Mouse (Mus musculus): ENCODE data around the gene Clock. TPM values are rescaled to one million over a fixed set of nuclear protein-coding genes. Genes with fewer than 3 reads are reported as not detected.

Gene Clock
- 14.7 and 15.9 TPM in 2 replicates for polyA plus RNA-seq (2016; fragmentation: Nextera tagmentation; extraction: Ambion mirVana)

GRCm38 (mm10) chr5:76304452-76305341 is at the start of gene Clock:
Clock (minus strand) TSS chr5:76304792.
- ATAC-seq (ENCODE audit: insufficient number of reproducible peaks, insufficient read depth, low FRiP score, low TSS enrichment, low read depth) = peak; percentile 80
- Histone ChIP-seq H3K36me3 (no peaks in the 10 kb centered on the region), H3K4me1 (replicated peaks) (peaks cover 15% of the 10 kb centered on the region), H3K27me3 (no peaks in the 10 kb centered on the region), H3K9me3 (no peaks in the 10 kb centered on the region), H3K27ac (peak within 1 kb of the TSS; percentile 97), H3K4me2 (peak within 1 kb of the TSS; percentile 85), H3K9ac (replicated peaks) (peak within 1 kb of the TSS; percentile 91), H3K4me3 (replicated peaks) (peak within 1 kb of the TSS; percentile 96)
- under 1% methylated on average over 80 of the region's 104 CpGs for WGBS

- WGBS = 40% methylated on average over 7 of the region's 7 CpGs
- no peak overlapping the region for H3K4me3 ChIP-seq (replicated peaks)
These were observed 47.5 kb upstream of the Clock start for GRCm38 (mm10) chr5:76351953-76352611.

GRCm38 (mm10) chr5:76351537-76351936 is 46.9 kb upstream of the Clock start:
- H3K4me3 ChIP-seq (replicated peaks) = no peak overlapping the region
- H3K4me1 ChIP-seq (replicated peaks) = no peaks in the 10 kb centered on the region
- no peaks in the 10 kb centered on the region for H3K36me3 ChIP-seq
- WGBS = 88% methylated on average over 5 of the region's 5 CpGs
- no peak overlapping the region for H3K4me2 ChIP-seq
- H3K9ac ChIP-seq (replicated peaks) = no peak overlapping the region
- no peak for ATAC-seq (ENCODE audit: insufficient number of reproducible peaks, insufficient read depth, low FRiP score, low TSS enrichment, low read depth)
- H3K27ac ChIP-seq = no peak overlapping the region
- H3K27me3 ChIP-seq = no peaks in the 10 kb centered on the region
- H3K9me3 ChIP-seq = no peaks in the 10 kb centered on the region

More at GRCm38 (mm10) chr5:76351953-76352611, 47.5 kb upstream of the Clock start:
- no peak for ATAC-seq (ENCODE audit: insufficient number of reproducible peaks, insufficient read depth, low FRiP score, low TSS enrichment, low read depth)
- Histone ChIP-seq H3K27ac (no peak overlapping the region), H3K9me3 (no peaks in the 10 kb centered on the region), H3K4me2 (no peak overlapping the region), H3K4me1 (replicated peaks) (no peaks in the 10 kb centered on the region), H3K36me3 (no peaks in the 10 kb centered on the region), H3K9ac (replicated peaks) (no peak overlapping the region), H3K27me3 (no peaks in the 10 kb centered on the region)

- H3K9me3 ChIP-seq = no peaks in the 10 kb centered on the region
- no peak overlapping the region for H3K9ac ChIP-seq (replicated peaks)
- H3K4me2 ChIP-seq = no peak overlapping the region
- H3K27ac ChIP-seq = no peak overlapping the region
- 69% methylated on average over 2 of the region's 2 CpGs for WGBS
- no peaks in the 10 kb centered on the region for H3K4me1 ChIP-seq (replicated peaks)
- H3K4me3 ChIP-seq (replicated peaks) = no peak overlapping the region
- no peaks in the 10 kb centered on the region for H3K27me3 ChIP-seq
- H3K36me3 ChIP-seq = no peaks in the 10 kb centered on the region
- no peak for ATAC-seq (ENCODE audit: insufficient number of reproducible peaks, insufficient read depth, low FRiP score, low TSS enrichment, low read depth)
These were observed 41.5 kb upstream of the Clock start for GRCm38 (mm10) chr5:76346137-76346536.

GRCm38 (mm10) chr5:76340931-76341330 is 36.3 kb upstream of the Clock start:
- H3K4me2 ChIP-seq = no peak overlapping the region
- H3K9ac ChIP-seq (replicated peaks) = no peak overlapping the region
- H3K27ac ChIP-seq = no peak overlapping the region
- no peak overlapping the region for H3K4me3 ChIP-seq (replicated peaks)
- 72% methylated on average over 2 of the region's 2 CpGs for WGBS
- no peaks in the 10 kb centered on the region for H3K9me3 ChIP-seq
- no peaks in the 10 kb centered on the region for H3K4me1 ChIP-seq (replicated peaks)
- ATAC-seq (ENCODE audit: insufficient number of reproducible peaks, insufficient read depth, low FRiP score, low TSS enrichment, low read depth) = no peak
- no peaks in the 10 kb centered on the region for H3K27me3 ChIP-seq
- H3K36me3 ChIP-seq = no peaks in the 10 kb centered on the region

- Histone ChIP-seq H3K4me3 (replicated peaks) (no peak overlapping the region), H3K27me3 (no peaks in the 10 kb centered on the region), H3K9ac (replicated peaks) (no peak overlapping the region), H3K36me3 (no peaks in the 10 kb centered on the region), H3K27ac (no peak overlapping the region), H3K4me1 (replicated peaks) (no peaks in the 10 kb centered on the region), H3K9me3 (no peaks in the 10 kb centered on the region), H3K4me2 (no peak overlapping the region)
- ATAC-seq (ENCODE audit: insufficient number of reproducible peaks, insufficient read depth, low FRiP score, low TSS enrichment, low read depth) = no peak
- WGBS = 85% methylated on average over 8 of the region's 8 CpGs
These were observed 32.5 kb upstream of the Clock start for GRCm38 (mm10) chr5:76337100-76337499.

GRCm38 (mm10) chr5:76333833-76334232 is 29.2 kb upstream of the Clock start:
- no peak overlapping the region for H3K4me2 ChIP-seq
- no peak overlapping the region for H3K9ac ChIP-seq (replicated peaks)
- ATAC-seq (ENCODE audit: insufficient number of reproducible peaks, insufficient read depth, low FRiP score, low TSS enrichment, low read depth) = no peak
- WGBS = 81% methylated on average over 4 of the region's 4 CpGs
- no peaks in the 10 kb centered on the region for H3K9me3 ChIP-seq
- no peaks in the 10 kb centered on the region for H3K27me3 ChIP-seq
- no peaks in the 10 kb centered on the region for H3K4me1 ChIP-seq (replicated peaks)
- no peaks in the 10 kb centered on the region for H3K36me3 ChIP-seq
- H3K27ac ChIP-seq = no peak overlapping the region
- H3K4me3 ChIP-seq (replicated peaks) = no peak overlapping the region

- Histone ChIP-seq H3K9me3 (no peaks in the 10 kb centered on the region), H3K9ac (replicated peaks) (no peak within 1 kb of the TSS), H3K36me3 (no peaks in the 10 kb centered on the region), H3K27ac (no peak within 1 kb of the TSS), H3K27me3 (no peaks in the 10 kb centered on the region), H3K4me2 (no peak within 1 kb of the TSS), H3K4me3 (replicated peaks) (no peak within 1 kb of the TSS), H3K4me1 (replicated peaks) (peaks cover 4% of the 10 kb centered on the region; the same call in 1 of the 2 replicates)
- no peak for ATAC-seq (ENCODE audit: insufficient number of reproducible peaks, insufficient read depth, low FRiP score, low TSS enrichment, low read depth)
- 91% methylated on average over 7 of the region's 7 CpGs for WGBS
These were observed 26.4 kb upstream of the Clock start, which contains the start of gene Pdcl2 for GRCm38 (mm10) chr5:76330953-76331352. Pdcl2 (minus strand) TSS chr5:76331156.

- H3K9me3 ChIP-seq = no peaks in the 10 kb centered on the region
- no peak for ATAC-seq (ENCODE audit: insufficient number of reproducible peaks, insufficient read depth, low FRiP score, low TSS enrichment, low read depth)
- no peak overlapping the region for H3K27ac ChIP-seq
- H3K4me2 ChIP-seq = no peak overlapping the region
- WGBS = 62% methylated on average over 2 of the region's 2 CpGs
- H3K4me3 ChIP-seq (replicated peaks) = no peak overlapping the region
- no peak overlapping the region for H3K9ac ChIP-seq (replicated peaks)
- H3K27me3 ChIP-seq = no peaks in the 10 kb centered on the region
- H3K4me1 ChIP-seq (replicated peaks) = peaks cover 10% of the 10 kb centered on the region; the same call in 1 of the 2 replicates
- no peaks in the 10 kb centered on the region for H3K36me3 ChIP-seq
These were observed 22.7 kb upstream of the Clock start for GRCm38 (mm10) chr5:76327296-76327695.

- 90% methylated on average over 4 of the region's 4 CpGs for WGBS
- no peaks in the 10 kb centered on the region for H3K27me3 ChIP-seq
- H3K4me3 ChIP-seq (replicated peaks) = no peak overlapping the region
- ATAC-seq (ENCODE audit: insufficient number of reproducible peaks, insufficient read depth, low FRiP score, low TSS enrichment, low read depth) = no peak
- no peaks in the 10 kb centered on the region for H3K36me3 ChIP-seq
- peaks cover 13% of the 10 kb centered on the region; the same call in 1 of the 2 replicates for H3K4me1 ChIP-seq (replicated peaks)
- no peak overlapping the region for H3K4me2 ChIP-seq
- no peak overlapping the region for H3K27ac ChIP-seq
- no peaks in the 10 kb centered on the region for H3K9me3 ChIP-seq
- no peak overlapping the region for H3K9ac ChIP-seq (replicated peaks)
These were observed 20.5 kb upstream of the Clock start for GRCm38 (mm10) chr5:76325113-76325512.

All from limb, embryonic 12.5 days (tissue).